Mouse (Mus musculus): Measurements from ENCODE around the gene Zfp593.
A peak's percentile ranks its signal among the peaks of the same experiment; 100 is the strongest.

Zfp593 gene

DNA sequence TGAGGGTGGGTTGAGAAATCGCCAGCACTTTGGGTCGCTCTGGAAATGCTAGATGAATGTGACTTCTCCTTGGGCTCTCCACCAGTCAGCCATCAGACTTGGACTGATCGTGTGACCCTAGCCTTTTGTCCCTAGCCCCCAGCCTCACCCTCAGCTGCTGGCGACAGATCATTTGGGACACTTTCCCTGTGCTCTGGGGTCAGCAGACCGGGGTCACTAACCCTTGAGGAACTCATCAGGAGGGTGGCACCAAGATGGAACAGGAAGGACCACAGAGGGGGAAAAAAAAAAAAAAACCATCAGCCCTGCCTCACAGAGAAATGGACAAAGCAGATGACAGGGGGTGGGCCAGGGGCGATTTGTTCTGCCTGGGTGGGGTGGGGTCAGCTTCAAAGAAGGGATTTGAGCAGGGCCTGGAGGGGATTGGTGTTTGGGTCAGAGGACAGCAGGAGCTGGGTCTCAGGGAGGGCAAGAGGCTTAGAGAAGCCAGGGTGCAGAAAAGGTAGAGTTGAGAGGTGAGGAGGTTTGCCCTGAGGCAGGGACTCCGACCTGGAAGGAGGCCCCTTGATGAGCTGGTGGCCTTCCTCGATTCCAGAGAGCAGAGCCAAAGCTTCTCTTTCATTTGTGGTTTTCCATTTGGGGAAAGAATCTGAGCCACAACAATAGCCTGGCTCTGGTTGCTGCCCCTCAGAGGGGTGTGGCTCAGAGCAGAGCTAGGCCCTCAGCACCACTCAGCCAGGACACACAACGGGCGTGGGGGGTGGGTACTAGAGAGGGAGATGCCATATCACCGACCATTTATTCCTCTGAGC is 12.0 kb upstream of the Zfp593 start:
- no peak for DNase-seq (ENCODE audit: inconsistent age in 2 of 2, low spot score in 1 of 2)

DNA sequence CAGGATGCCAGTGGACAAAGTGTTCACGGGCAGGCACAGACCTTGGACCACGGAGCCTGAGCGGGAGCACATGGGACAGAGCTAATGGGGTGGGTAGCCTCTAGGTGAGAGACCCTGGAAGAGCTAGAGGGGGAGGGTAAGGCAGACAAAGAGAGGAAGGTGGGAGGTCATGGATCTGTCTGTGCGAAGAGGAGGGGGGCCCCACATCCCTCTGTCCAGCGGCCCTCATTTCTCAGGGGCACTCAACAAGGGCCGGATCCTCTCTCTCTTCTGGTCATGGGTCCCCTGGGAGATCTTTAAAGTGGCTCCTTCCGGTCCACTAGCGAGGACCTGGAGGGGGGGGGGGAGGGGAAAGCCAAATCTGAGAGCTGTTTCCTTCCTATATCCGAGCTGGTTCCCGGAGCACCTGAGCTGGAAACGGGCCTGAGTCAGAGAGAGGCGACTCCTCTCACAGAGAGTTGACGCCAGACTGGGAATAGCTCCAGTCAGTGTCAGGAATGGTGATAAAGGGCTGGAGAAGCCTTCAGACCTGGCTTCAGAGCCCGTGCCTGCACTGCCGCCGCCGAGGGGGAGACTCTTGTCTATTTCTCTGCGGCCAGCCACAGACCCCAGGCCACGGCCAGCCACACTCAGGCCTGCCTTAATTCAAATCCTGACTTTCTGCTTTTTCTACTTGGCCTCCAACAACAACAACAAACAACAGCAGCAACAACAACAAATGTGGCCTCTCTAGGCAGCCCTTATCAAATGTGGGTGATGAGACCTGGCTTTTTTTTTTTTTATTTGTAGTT is 11.2 kb upstream of the Zfp593 start:
- peak in 1 of 2 experiments; percentile 58 for DNase-seq (ENCODE audit: inconsistent age in 2 of 2, low spot score in 1 of 2)

DNA sequence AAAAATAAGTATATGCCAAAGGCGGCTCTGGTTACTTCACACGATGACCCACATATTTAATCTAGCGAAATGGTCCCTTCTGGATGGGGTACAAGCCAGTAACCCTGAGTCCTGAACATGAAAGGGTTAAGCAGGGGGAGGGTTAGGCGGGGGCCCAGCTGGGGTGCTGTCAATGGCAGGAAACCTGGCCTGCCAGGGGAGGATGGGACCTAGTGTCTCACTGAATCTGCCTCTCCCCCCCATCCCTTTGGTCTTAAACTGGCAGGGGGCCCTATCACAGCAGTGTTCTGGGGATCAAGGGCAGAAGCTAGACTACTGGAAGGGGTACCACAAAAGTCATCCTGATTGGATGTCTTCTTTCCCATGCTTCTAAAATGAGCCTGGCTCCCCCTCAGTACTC is 10.5 kb upstream of the Zfp593 start:
- no peak for DNase-seq (ENCODE audit: inconsistent age in 2 of 2, low spot score in 1 of 2)

DNA sequence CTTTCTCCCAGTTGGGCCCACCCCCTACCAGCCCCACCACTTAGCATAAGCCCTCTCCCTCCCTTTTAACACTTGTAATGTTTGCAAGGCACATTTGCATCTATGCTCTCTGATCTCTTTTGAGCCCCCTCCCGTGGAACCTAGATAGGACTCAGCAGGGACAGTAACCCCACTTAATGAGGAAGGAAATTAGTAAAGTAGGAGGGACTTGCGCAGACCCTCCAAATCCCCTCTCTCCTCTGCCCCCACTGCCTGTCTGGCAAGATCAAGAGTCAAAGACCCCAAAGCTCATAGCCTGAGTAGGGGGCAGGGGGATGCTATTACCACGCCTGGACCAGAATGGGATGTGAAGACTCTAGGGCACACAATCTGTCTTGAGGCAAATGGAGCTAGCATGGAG is 9.4 kb upstream of the Zfp593 start:
- no peak for DNase-seq (ENCODE audit: inconsistent age in 2 of 2, low spot score in 1 of 2)

DNA sequence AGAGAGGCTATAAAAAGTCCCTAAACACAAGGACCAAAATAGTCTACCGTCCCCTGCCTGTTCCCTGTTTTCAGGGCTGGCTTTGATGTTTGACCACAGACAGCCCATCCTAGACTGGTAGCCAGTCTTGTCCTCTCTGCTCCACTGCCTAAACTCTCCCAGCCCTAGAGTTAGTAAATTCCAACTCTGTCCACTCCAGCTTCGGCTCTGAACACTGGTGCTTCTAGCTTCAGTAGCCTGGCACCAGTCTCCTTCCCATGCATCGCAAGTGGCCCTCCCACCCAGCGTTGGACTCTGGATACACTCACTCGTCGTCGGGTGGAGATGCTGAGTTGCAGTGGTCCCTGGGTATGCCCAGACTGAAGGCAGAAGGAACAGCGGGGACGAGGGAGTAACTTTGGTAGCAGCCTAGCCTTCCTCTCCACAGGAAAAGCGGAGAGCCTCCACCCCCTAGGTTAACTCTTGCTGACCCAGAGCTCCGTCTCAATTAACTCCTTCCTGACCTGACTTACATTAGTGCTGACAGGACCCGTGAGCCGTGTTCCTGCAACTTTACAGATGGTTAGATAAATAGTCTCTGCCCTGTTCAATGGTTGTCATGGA is 8.4 kb upstream of the Zfp593 start, which contains the start of gene Grrp1:
TSS of gene Grrp1 (minus strand) at position 385 of the 603 bp plus-strand sequence.
- DNase-seq (ENCODE audit: inconsistent age in 2 of 2, low spot score in 1 of 2), result peak in 1 of 2 experiments; percentile 60

DNA sequence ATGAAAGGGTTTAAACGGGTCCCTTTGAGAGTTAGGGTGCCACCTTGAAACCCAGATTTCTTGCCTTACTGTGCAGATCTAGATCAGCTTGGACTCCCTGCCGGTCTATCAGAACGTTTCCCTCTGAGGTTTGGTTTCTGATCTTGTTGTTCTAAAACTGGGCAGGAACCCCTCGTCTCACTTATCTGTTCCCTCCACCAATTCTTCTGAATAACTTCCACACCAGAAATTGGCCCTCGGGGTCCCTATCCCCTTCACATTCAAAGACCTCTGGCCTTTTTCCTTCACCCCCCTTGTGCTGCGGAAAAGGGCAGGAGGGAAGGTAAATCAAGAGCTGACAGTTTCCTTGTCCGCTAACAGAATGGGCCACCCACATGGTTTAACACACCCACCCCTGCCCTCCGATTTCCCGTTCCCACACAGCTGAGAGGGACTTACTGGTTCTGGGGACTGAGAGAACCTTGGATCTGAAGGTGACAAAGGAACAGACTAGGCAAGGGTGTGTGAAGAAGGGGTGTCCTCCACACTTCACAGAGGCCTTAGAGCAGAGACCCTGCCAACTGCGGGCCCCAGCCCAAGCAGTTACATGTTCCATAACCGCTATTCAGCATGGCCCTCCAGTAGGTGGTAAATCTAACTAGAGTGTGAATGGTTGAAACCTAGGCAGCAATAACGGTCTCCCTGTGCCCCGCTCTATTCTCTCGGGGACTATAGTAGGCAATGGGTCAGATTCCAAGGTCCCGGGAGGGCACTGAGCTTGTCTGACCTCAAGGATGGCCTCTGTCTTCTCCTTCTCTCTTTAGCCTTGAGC is 7.7 kb upstream of the Zfp593 start:
- DNase-seq (ENCODE audit: inconsistent age in 2 of 2, low spot score in 1 of 2), result peak in 1 of 2 experiments; percentile 62

DNA sequence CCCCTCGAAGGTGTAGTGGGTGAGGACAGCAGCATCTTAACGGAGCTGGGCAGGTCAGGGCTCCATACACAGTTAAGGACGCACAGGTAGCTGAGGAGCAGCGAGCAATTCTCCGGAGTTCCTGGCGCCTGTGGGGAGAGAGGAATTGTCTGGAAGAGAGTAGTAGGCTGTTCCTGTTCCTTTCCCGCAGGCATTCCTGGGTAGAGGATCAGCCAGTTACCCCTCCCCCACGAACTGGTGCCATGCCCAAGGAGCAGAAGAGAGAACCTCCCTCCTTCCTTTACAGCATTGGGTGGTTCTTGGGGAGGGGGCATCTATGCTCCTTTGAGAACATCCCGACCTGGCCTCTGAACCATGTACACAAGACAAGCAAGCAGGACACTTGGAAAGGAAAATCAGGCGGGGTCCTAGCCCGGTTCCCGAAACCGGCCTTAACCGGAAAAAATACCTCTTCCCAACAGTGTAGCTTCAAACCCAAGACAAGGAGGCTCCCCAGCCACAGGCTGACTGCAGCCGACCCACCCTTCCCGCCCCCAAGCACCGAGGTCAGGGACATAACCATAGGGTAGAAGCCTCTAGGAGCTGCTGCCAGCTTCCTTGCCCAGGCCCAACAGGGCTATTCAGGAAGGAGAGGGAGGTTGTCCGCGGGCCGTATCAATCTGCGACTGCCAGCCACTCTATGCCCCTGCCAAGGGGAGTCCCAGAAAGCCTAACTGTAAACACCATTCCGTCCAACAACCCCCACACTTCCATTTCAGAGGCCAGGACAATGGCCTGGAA is 6.9 kb upstream of the Zfp593 start:
- DNase-seq (ENCODE audit: inconsistent age in 2 of 2, low spot score in 1 of 2), result no peak

DNA sequence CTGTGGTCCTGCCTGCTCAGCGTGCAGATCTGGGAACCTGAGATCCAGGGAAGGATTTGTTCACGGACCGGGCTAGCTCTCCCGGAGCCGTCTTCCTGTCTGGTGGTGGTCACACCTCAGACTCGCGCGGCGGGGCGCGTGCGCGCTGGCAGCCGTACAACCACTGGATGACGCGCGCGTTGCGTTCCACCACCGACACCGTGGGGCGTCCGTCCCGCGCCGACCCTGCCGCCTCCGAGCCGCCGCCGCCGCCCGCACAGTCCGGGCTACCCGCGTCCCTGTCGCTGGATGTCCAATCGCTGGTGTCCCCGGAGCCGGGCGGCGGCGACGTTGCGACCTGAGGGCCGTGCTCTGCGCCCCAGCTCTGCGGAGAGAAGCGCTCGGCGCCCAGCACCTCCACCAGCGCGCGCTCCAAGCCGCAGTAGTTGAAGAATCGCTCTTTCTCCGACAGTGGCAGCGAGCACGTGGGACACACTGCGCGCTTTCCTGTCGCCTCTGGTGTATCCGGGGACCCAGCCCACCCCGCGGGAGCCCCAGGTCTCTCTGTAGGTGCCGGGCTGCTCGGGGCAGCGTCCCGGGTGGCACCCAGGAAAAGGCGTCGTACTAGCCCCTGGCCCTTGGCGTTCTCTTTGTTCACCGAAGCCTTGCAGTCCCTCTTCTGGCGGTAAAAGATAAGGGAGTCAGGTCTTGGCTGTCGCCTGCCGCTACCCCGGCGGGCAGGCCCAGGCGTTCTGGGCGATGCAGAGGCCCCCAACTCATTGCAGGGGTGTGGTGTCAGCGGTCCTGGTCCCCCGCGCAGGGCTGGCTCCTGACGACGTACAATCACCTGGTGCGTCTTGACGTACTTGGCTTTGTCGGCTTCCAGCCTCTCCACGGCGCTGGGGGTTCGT is 6.1 kb upstream of the Zfp593 start:
- peak in 1 of 2 experiments; percentile 62 for DNase-seq (ENCODE audit: inconsistent age in 2 of 2, low spot score in 1 of 2)

DNA sequence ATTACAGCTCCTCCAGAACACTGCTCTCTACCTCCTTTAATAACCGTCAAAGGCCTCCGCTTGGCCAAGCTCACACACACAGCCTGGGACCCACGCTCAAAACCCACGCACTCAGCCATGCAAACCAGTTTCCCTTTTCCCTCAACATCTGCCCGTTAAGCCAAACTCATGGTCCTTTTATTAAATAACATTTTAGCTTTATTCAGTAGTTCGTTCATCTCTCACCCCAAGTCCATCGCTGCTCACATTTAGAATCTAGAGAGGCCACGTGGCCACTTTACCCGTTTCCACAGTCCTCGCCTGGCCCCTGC is 5.5 kb upstream of the Zfp593 start:
- DNase-seq (ENCODE audit: inconsistent age in 2 of 2, low spot score in 1 of 2), result no peak

DNA sequence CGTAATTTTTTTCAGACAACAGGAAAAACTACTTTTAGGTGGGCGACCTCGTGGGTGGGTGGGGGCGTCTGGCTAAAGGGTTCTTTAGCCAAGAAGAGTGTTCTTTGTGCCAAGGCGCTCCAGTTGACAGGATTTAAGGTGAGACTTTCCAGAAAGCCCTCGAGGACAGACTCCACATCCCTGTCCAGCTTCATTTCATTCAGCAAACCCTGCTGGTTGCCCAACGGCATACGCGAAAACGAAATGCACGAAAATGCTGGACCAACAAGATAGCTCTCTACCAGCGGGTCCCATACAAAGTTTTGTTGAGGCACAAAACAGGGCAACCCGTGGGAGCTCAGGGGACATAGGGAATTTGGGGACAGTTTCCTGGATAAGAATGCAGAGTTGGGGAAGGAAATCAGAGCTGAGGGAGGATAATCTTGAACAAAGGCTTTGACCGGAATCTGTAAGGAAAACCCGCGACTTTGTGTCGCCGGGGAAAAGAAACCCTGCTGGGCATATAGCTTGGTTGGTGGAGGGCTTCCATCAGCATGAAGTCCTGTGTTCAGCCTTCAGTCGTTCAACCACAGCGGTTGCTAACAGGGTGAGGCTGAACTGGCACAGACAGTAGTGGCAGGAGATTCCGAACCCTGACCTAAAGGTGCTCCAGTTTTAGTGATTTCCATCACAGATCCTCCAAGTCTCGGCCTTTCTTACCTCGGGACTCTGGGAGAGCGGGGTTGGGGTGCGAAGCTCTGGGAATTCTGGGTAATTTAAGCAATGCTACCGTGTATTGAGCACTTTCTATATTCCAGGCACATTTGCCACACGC is 4.9 kb upstream of the Zfp593 start:
- no peak for DNase-seq (ENCODE audit: inconsistent age in 2 of 2, low spot score in 1 of 2)

DNA sequence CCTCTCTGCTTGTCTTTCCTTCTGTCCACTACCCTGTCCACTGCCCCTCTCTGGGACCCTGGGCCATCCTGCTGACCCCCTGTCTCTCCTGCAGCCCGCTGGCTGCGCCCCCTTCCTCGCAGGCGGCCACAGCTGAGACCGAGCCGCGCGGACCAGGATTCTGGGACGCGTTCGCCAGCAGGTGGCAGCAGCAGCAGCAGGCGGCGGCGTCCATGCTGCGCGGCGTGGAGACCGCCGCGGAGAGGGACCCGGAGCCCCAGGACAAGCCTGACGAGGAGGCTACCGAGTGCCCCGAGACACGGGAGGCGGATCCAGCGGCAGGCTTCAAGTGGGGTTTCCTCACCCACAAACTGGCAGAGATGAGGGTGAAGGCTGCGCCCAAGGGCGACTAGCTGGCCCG is 4.3 kb upstream of the Zfp593 start:
- DNase-seq (ENCODE audit: inconsistent age in 2 of 2, low spot score in 1 of 2), result peak; percentile 67 to 87

DNA sequence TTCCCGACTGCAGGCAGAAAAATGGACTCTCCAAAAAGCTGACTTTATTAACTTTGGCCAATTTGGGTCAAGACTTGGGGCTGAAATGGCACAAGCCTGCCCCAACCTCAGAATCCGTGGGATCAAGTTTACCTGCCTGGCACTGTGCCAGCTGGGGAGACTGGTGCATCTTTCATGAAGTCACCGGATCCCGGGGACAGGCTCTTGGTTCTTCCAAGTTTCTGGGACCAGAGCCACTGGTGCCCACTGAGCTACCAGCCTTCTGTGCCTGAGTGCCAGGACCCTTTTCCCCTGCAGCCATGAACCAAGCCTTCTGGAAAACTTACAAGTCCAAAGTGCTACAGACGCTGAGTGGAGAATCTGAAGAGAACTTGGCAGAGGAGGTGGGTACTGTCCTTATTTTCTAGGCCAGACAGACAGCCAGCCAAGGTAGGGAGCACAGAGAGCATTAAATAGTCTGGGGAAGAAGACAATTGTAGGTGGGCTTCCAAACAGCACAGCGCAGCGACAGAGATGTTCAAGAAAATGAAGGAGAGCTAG is 1.4 kb upstream of the Zfp593 start, which contains the start of gene Gm30191:
TSS of gene Gm30191 (plus strand) at position 217 of the 540 bp plus-strand sequence.
- no peak for DNase-seq (ENCODE audit: inconsistent age in 2 of 2, low spot score in 1 of 2)

DNA sequence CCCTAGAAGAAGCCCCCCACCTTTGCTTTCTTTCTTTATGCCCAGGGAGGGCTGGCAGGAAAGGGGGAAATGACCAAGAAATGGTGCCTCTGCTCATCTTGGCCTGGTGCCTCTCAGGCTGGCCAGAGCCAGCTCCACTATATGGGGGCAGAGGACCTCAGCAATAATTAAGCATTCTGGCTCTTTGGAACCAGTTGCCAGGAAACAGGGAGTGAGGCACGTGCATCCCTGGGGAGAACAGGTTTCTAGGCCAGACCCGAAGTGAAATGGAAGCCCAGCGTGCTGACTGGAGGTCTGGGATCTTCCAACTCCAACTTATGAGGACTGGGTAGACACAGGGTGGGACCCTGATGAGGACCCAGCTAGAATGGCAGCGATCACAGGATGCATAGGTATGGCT is 864 bp upstream of the Zfp593 start:
- DNase-seq (ENCODE audit: inconsistent age in 2 of 2, low spot score in 1 of 2), result no peak

DNA sequence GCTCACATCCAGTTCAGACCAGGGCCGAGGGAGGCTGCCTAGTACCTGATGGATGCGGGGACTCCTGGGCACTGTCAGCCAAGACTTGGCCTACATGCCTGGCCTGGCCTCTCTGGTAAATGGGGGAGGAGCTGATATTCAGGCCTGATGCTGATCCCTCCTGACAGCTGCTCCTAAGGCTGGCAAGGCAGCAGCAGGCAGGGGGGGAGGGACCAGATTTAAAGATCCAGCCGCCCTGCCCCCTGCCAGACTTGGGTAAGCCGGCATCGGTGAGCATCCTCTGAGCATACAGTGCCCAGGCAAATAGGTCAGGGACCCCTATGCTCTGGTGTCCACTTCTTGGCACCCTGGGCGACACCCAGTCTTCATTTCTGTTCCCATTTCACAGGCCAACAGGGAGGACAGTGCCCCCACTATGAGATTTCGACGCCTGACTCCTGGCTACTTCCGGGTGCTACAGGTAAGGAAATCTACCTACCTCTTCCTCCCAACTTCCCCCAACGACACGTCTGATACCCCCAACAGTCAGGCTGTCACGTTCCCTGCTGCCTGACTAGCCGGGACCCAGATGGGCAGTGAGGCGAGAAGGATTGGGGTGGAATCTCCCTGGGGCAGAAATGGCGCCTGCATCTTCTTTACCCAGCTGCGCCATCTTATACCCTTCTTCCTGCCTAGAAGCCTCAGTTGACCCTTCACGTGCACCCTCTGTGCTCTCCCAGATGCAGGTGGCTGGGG is 1.7 kb downstream of the Zfp593 start, which contains the start of gene E130218I03Rik:
TSS of gene E130218I03Rik (plus strand) at position 147 of the 735 bp plus-strand sequence.
- DNase-seq (ENCODE audit: inconsistent age in 2 of 2, low spot score in 1 of 2), result no peak

DNA sequence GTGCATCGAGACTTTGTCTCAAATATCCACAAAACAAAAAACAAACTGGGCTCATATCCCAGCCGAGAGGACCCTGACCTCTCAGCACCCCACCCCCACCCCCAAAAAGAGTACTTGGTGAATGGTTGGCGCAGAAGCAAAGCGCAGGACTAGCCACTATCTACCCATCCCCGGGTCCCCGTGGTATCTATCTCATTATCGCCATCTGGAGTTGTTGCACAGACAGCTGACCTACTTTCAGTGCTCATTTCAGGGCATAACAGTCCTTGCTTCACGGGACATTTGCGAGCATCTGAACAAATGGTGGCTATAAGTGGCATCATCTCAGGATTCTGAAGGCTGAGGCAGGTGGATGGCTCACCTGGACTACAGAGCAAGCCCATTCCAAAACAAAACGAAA is 6.7 kb downstream of the Zfp593 start:
- no peak for DNase-seq (ENCODE audit: inconsistent age in 2 of 2, low spot score in 1 of 2)

DNA sequence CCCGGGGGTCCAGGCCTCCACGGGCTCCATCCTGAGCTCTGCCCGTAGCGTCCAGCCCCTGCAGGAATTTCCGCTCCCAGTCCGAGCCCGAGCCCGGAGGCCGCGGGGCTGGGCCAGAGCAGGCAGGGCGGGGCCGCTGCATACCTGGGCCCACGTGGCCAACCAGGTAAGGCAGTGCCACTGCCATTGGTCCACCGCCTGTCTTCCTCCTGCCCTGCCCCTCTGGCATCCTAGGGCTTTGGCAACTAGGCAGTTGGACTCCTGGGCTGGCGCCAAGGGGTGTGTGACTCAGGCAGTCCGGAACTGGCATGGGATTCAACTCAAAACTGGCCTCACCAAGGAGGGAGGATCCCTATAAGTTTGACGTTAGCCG is 7.1 kb downstream of the Zfp593 start, which contains the start of gene Cnksr1:
TSS of gene Cnksr1 (minus strand) at position 121 of the 373 bp plus-strand sequence.
- peak; percentile 81 to 94 for DNase-seq (ENCODE audit: inconsistent age in 2 of 2, low spot score in 1 of 2)

DNA sequence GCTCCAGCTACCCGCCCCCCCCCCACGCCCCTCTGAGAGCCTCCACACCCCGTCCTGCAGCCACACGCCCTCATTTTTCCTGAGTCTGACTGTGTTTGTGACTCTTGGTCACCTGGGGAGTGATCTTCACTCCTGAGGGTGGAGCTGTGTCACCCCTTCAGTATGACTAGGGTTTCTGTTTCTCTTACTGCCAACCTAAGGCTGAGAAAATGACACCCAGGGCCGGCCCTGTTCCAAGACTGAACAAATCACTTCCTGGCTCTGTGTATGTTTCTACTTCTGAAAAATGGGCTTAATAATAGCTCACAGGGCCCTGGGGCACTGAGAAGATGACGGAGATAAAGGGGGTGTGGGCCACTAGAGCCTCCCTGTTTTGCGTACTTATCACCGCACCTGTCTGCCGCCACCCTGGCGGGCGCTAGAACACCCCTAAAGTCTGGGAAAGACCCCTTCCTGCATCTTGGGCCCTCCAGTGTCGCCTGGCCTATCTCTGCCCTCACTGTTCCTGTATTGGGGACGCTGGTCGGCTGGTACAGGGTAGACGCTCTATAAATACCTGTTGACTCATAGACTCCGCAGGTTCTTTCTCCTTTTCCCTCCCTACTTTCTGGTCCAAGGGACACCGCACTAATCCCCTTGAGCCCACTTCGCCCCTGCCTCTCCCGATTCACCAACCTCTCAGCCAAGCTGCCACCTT is 7.7 kb downstream of the Zfp593 start:
- no peak for DNase-seq (ENCODE audit: inconsistent age in 2 of 2, low spot score in 1 of 2)

Measured in adrenal gland, adult (tissue).